Mouse (Mus musculus) stomach, embryonic 14.5 days (tissue): ENCODE data around the gene Slain2. TPM values are rescaled to one million over a fixed set of nuclear protein-coding genes. Genes with fewer than 3 reads are reported as not detected.
"Not testable (repeated sequence)": the region's sequence is repeated elsewhere in the genome, so short reads cannot be mapped to it uniquely, and the experiment has no call there.

Experiments
- ATAC-seq: fragments of 200-750 bp; cut with Nextera tagmentation; 2 replicates; pipeline ENCODE4 v1.8.0; 2017; ENCODE audit warnings: low read depth, moderate TSS enrichment; ENCODE audit not compliant: insufficient number of reproducible peaks, insufficient read depth, low FRiP score
- H3K27ac ChIP-seq: fragments of 300-500 bp; sonication (generic); 2 replicates; pipeline ENCODE4 v1.5.1; 2014; ENCODE audit warnings: mild to moderate bottlenecking, low read length, moderate library complexity, mixed read lengths
- H3K27me3 ChIP-seq: fragments of 300-500 bp; sonication (generic); 2 replicates; pipeline ENCODE4 v1.6.1; 2014; ENCODE audit warnings: low read length, control low read depth, mixed read lengths; ENCODE audit not compliant: control insufficient read depth, insufficient read depth
- H3K36me3 ChIP-seq: fragments of 300-500 bp; sonication (generic); 2 replicates; pipeline ENCODE4 v1.6.1; 2014; ENCODE audit warnings: mild to moderate bottlenecking, control low read depth, low read length, moderate library complexity, mixed read lengths; ENCODE audit not compliant: control insufficient read depth, insufficient read depth
- H3K4me1 ChIP-seq: fragments of 300-500 bp; sonication (generic); 2 replicates; pipeline ENCODE4 v1.6.1; 2014; ENCODE audit warnings: low read length, control low read depth, mixed read lengths; ENCODE audit not compliant: control insufficient read depth, insufficient read depth
- H3K4me2 ChIP-seq: fragments of 300-500 bp; sonication (generic); replicated peaks from 2 replicates; pipeline ENCODE4 v1.6.1; 2014; ENCODE audit warnings: low read depth, low read length, control low read depth
- H3K4me3 ChIP-seq: fragments of 300-500 bp; sonication (generic); 2 replicates; pipeline ENCODE4 v1.5.1; 2014; ENCODE audit warnings: low read depth, low read length, control low read depth
- H3K9ac ChIP-seq: fragments of 300-500 bp; sonication (generic); replicated peaks from 2 replicates; pipeline ENCODE4 v1.6.1; 2014; ENCODE audit warnings: low read depth, mild to moderate bottlenecking, control low read depth, low read length, moderate library complexity, mixed read lengths
- H3K9me3 ChIP-seq: fragments of 300-500 bp; sonication (generic); 2 replicates; pipeline ENCODE4 v1.6.1; 2016; ENCODE audit warnings: low read depth, low read length, control low read depth; ENCODE audit not compliant: control insufficient read depth
- WGBS: fragments of 180-500 bp; shearing (Covaris S2); extraction: QIAGEN DNeasy Blood & Tissue Kit; methylation state at CpG from one replicate; pipeline ENCODE4 v1.1.7; 2014; 5-methylcytosine and 5-hydroxymethylcytosine counted together
- polyA plus RNA-seq: library from polyadenylated mRNA; unstranded; fragments of >200 nt; fragmentation: Nextera tagmentation; extraction: Ambion mirVana; gene quantifications from 2 replicates; pipeline ENCODE4 v1.2.1, GENCODE M21; 2014

Slain2 gene
- polyA plus RNA-seq, 1 experiment from 2014 or later: 22.6 TPM

GRCm38 (mm10) chr5:72920416-72920815 is 6.3 kb downstream of the Slain2 start:
- Histone ChIP-seq H3K4me3 (no peak overlapping the region), H3K4me2 (no peak overlapping the region), H3K27ac (no peak overlapping the region), H3K36me3 (no peaks in the 10 kb centered on the region), H3K9me3 (no peaks in the 10 kb centered on the region), H3K4me1 (peaks cover 17% of the 10 kb centered on the region), H3K9ac (no peak overlapping the region), H3K27me3 (no peaks in the 10 kb centered on the region)
- no peak for ATAC-seq
- WGBS: 85% methylated on average over 4 of the region's 4 CpGs

GRCm38 (mm10) chr5:72921171-72921570 is 7.1 kb downstream of the Slain2 start:
- no peak for ATAC-seq
- H3K27me3 ChIP-seq: no peaks in the 10 kb centered on the region

GRCm38 (mm10) chr5:72922796-72923195 is 8.7 kb downstream of the Slain2 start:
- no peaks in the 10 kb centered on the region for H3K4me1 ChIP-seq
- 91% methylated on average over 3 of the region's 3 CpGs for WGBS
- ATAC-seq: no peak
- no peak overlapping the region for H3K9ac ChIP-seq
- no peak overlapping the region for H3K4me3 ChIP-seq
- no peaks in the 10 kb centered on the region for H3K9me3 ChIP-seq
- H3K36me3 ChIP-seq: no peaks in the 10 kb centered on the region
- H3K4me2 ChIP-seq: no peak overlapping the region
- no peak overlapping the region for H3K27ac ChIP-seq
- H3K27me3 ChIP-seq: no peaks in the 10 kb centered on the region

More at GRCm38 (mm10) chr5:72921171-72921570, 7.1 kb downstream of the Slain2 start:
- H3K9ac ChIP-seq: no peak overlapping the region
- peaks cover 12% of the 10 kb centered on the region for H3K4me1 ChIP-seq
- H3K4me3 ChIP-seq: no peak overlapping the region
- H3K4me2 ChIP-seq: no peak overlapping the region
- H3K36me3 ChIP-seq: no peaks in the 10 kb centered on the region
- no peaks in the 10 kb centered on the region for H3K9me3 ChIP-seq
- H3K27ac ChIP-seq: no peak overlapping the region
- 91% methylated on average over 8 of the region's 8 CpGs for WGBS

- H3K4me2 ChIP-seq: no peak overlapping the region
- no peak overlapping the region for H3K9ac ChIP-seq
- no peaks in the 10 kb centered on the region for H3K36me3 ChIP-seq
- H3K4me1 ChIP-seq: no peaks in the 10 kb centered on the region
- ATAC-seq: no peak
- H3K27ac ChIP-seq: no peak overlapping the region
- H3K27me3 ChIP-seq: no peaks in the 10 kb centered on the region
- no peak overlapping the region for H3K4me3 ChIP-seq
- H3K9me3 ChIP-seq: no peaks in the 10 kb centered on the region
Observed at GRCm38 (mm10) chr5:72927074-72927473, 13.0 kb downstream of the Slain2 start.

GRCm38 (mm10) chr5:72933026-72933675 is 19.0 kb downstream of the Slain2 start:
- Histone ChIP-seq H3K27me3 (no peaks in the 10 kb centered on the region), H3K4me3 (no peak overlapping the region), H3K36me3 (no peaks in the 10 kb centered on the region), H3K9ac (no peak overlapping the region), H3K4me1 (no peaks in the 10 kb centered on the region), H3K9me3 (no peaks in the 10 kb centered on the region), H3K4me2 (no peak overlapping the region), H3K27ac (no peak overlapping the region)
- no peak for ATAC-seq
- 91% methylated on average over 17 of the region's 17 CpGs for WGBS

GRCm38 (mm10) chr5:72938421-72938820 is 24.3 kb downstream of the Slain2 start:
- H3K4me2 ChIP-seq, H3K27ac ChIP-seq, H3K4me3 ChIP-seq, H3K9me3 ChIP-seq, H3K4me1 ChIP-seq, ATAC-seq, H3K9ac ChIP-seq, H3K36me3 ChIP-seq, H3K27me3 ChIP-seq: not testable (repeated sequence)
- WGBS: 93% methylated on average over 3 of the region's 3 CpGs

GRCm38 (mm10) chr5:72939311-72939710 is 25.2 kb downstream of the Slain2 start:
- H3K9ac ChIP-seq: no peak overlapping the region
- no peak for ATAC-seq
- no peaks in the 10 kb centered on the region for H3K36me3 ChIP-seq
- no peaks in the 10 kb centered on the region for H3K27me3 ChIP-seq
- H3K4me1 ChIP-seq: no peaks in the 10 kb centered on the region
- H3K27ac ChIP-seq: no peak overlapping the region
- H3K9me3 ChIP-seq: no peaks in the 10 kb centered on the region
- H3K4me2 ChIP-seq: no peak overlapping the region
- WGBS: 97% methylated on average over 2 of the region's 2 CpGs
- H3K4me3 ChIP-seq: no peak overlapping the region

- Histone ChIP-seq H3K4me1 (no peaks in the 10 kb centered on the region), H3K9ac (no peak overlapping the region), H3K36me3 (no peaks in the 10 kb centered on the region), H3K27ac (no peak overlapping the region), H3K27me3 (no peaks in the 10 kb centered on the region), H3K4me3 (no peak overlapping the region), H3K9me3 (no peaks in the 10 kb centered on the region), H3K4me2 (no peak overlapping the region)
- WGBS: 80% methylated on average over 5 of the region's 5 CpGs
- no peak for ATAC-seq
Observed at GRCm38 (mm10) chr5:72940906-72941432, 26.9 kb downstream of the Slain2 start.

GRCm38 (mm10) chr5:72948136-72948535 is 34.0 kb downstream of the Slain2 start:
- H3K4me3 ChIP-seq: no peak overlapping the region
- no peaks in the 10 kb centered on the region for H3K9me3 ChIP-seq
- H3K4me1 ChIP-seq: no peaks in the 10 kb centered on the region
- H3K27me3 ChIP-seq: no peaks in the 10 kb centered on the region
- no peak overlapping the region for H3K9ac ChIP-seq
- H3K27ac ChIP-seq: no peak overlapping the region
- WGBS: 61% methylated on average over 1 of the region's 1 CpGs
- no peak overlapping the region for H3K4me2 ChIP-seq
- H3K36me3 ChIP-seq: peaks cover 2% of the 10 kb centered on the region
- ATAC-seq: no peak
